Mouse (Mus musculus) testis, postnatal 10 days (tissue): ENCODE measurements at regions not wholly inside any gene's neighbourhood (a gene's known extent, or its start where the extent isn't known, plus 50 kb on each side); places are given as distances from the start of the nearest gene placed in this dataset.
A peak's percentile ranks its signal among the peaks of the same experiment; 100 is the strongest.

Source experiments
- DNase-seq: peaks from one replicate; pipeline ENCODE4 v3.0.0; 2021; ENCODE audit warnings: low spot score

- no peak for DNase-seq
Observed at GRCm38 (mm10) chr12:86579716-86580115, 98.8 kb upstream of the Vash1 start.

- DNase-seq = no peak
Observed at GRCm38 (mm10) chr12:86580132-86580718, 98.3 kb upstream of the Vash1 start.

GRCm38 (mm10) chr12:86582076-86582475 lies 96.4 kb upstream of the Vash1 start:
- DNase-seq = no peak

- DNase-seq = no peak
Observed at GRCm38 (mm10) chr12:86588010-86588409, 90.5 kb upstream of the Vash1 start.

- no peak for DNase-seq
Observed at GRCm38 (mm10) chr12:86592509-86592908, 86.0 kb upstream of the Vash1 start.

GRCm38 (mm10) chr12:86594647-86595046 lies 83.9 kb upstream of the Vash1 start:
- DNase-seq = no peak

- DNase-seq = no peak
Observed at GRCm38 (mm10) chr12:86600041-86600440, 78.5 kb upstream of the Vash1 start.

GRCm38 (mm10) chr12:86603521-86603920 lies 75.0 kb upstream of the Vash1 start:
- DNase-seq = no peak

GRCm38 (mm10) chr12:86612431-86613040 lies 66.0 kb upstream of the Vash1 start:
- no peak for DNase-seq

- peak; percentile 70 for DNase-seq
Observed at GRCm38 (mm10) chr12:86614156-86614555, 64.3 kb upstream of the Vash1 start.

- DNase-seq = no peak
Observed at GRCm38 (mm10) chr12:86616327-86616726, 62.2 kb upstream of the Vash1 start.

- no peak for DNase-seq
Observed at GRCm38 (mm10) chr12:86624195-86624594, 54.3 kb upstream of the Vash1 start.

GRCm38 (mm10) chr12:86626684-86627083 lies 51.8 kb upstream of the Vash1 start:
- no peak for DNase-seq

GRCm38 (mm10) chr12:86628050-86628782 lies 50.3 kb upstream of the Vash1 start:
- DNase-seq = no peak
